Mouse (Mus musculus) ES-Bruce4 (cell line): ENCODE results near the gene Slit2. TPM values are rescaled to one million over a fixed set of nuclear protein-coding genes. Genes with fewer than 3 reads are reported as not detected.

ENCODE experiments used
- H3K27ac ChIP-seq: 2 replicates; pipeline ENCODE4 v1.5.1; 2012; ENCODE audit warnings: low read length, inconsistent platforms; ENCODE audit not compliant: insufficient read depth
- H3K27me3 ChIP-seq: 2 replicates; pipeline ENCODE4 v1.6.1; 2012; ENCODE audit warnings: mild to moderate bottlenecking, low read length, inconsistent platforms; ENCODE audit not compliant: control insufficient read depth, poor library complexity, insufficient read depth, severe bottlenecking
- H3K36me3 ChIP-seq: 2 replicates; pipeline ENCODE4 v1.6.1; 2012; ENCODE audit warnings: inconsistent platforms, mild to moderate bottlenecking, low read length, moderate library complexity; ENCODE audit not compliant: control insufficient read depth, poor library complexity, insufficient read depth, severe bottlenecking
- H3K4me1 ChIP-seq: one replicate; pipeline ENCODE4 v1.8.1; 2011; ENCODE audit warnings: low read length; ENCODE audit not compliant: control insufficient read depth, insufficient read depth
- H3K4me3 ChIP-seq: 2 replicates; pipeline ENCODE4 v1.5.1; 2011; ENCODE audit warnings: low read depth, mild to moderate bottlenecking, low read length
- H3K9ac ChIP-seq: 2 replicates; pipeline ENCODE4 v1.6.1; 2012; ENCODE audit warnings: low read depth, mild to moderate bottlenecking, inconsistent platforms; ENCODE audit not compliant: poor library complexity, severe bottlenecking
- H3K9me3 ChIP-seq: replicated peaks from 2 replicates; pipeline ENCODE4 v1.6.1; 2012; ENCODE audit warnings: mild to moderate bottlenecking, low read length, inconsistent platforms; ENCODE audit not compliant: control insufficient read depth, poor library complexity, insufficient read depth, severe bottlenecking
- CTCF ChIP-seq: IDR thresholded peaks from one replicate; pipeline ENCODE4 v1.8.1; 2011; ENCODE audit warnings: low read depth, low read length
- EP300 ChIP-seq: IDR thresholded peaks from 2 replicates; pipeline ENCODE4 v1.6.1; 2011; ENCODE audit warnings: low read depth, low read length; ENCODE audit not compliant: insufficient read depth
- POLR2A ChIP-seq: IDR thresholded peaks from one replicate; pipeline ENCODE4 v1.8.1; 2011; ENCODE audit warnings: low read length; ENCODE audit not compliant: insufficient read depth
- polyA plus RNA-seq: library from polyadenylated mRNA; stranded (reverse); fragments of >200 nt; gene quantifications from 2 replicates; pipeline ENCODE4 v1.2.4, GENCODE M21; 2011; ENCODE audit warnings: low read depth; ENCODE audit not compliant: missing spikeins, insufficient read depth, insufficient read length

Gene Slit2
- polyA plus RNA-seq, 1 experiment = 17.4 TPM

GRCm38 (mm10) chr5:48329751-48330150 is 346.8 kb downstream of the Slit2 start:
- Histone ChIP-seq H3K36me3 (no peaks in the 10 kb centered on the region), H3K9me3 (no peaks in the 10 kb centered on the region), H3K27ac (no peak overlapping the region), H3K27me3 (no peaks in the 10 kb centered on the region), H3K9ac (no peak overlapping the region), H3K4me3 (no peak overlapping the region), H3K4me1 (peaks cover 2% of the 10 kb centered on the region)
- TF ChIP-seq CTCF = no peak

GRCm38 (mm10) chr5:48330817-48331216 is 347.9 kb downstream of the Slit2 start:
- H3K4me3 ChIP-seq = no peak overlapping the region
- TF ChIP-seq CTCF (no peak), POLR2A (no peak), EP300 (no peak)
- H3K9me3 ChIP-seq = no peaks in the 10 kb centered on the region
- peaks cover 2% of the 10 kb centered on the region for H3K4me1 ChIP-seq
- H3K36me3 ChIP-seq = no peaks in the 10 kb centered on the region
- no peak overlapping the region for H3K27ac ChIP-seq
- H3K27me3 ChIP-seq = no peaks in the 10 kb centered on the region
- no peak overlapping the region for H3K9ac ChIP-seq

- no peak overlapping the region for H3K4me3 ChIP-seq
- H3K27ac ChIP-seq = no peak overlapping the region
- no peaks in the 10 kb centered on the region for H3K27me3 ChIP-seq
- no peak overlapping the region for H3K9ac ChIP-seq
- no peaks in the 10 kb centered on the region for H3K9me3 ChIP-seq
- peaks cover 2% of the 10 kb centered on the region for H3K4me1 ChIP-seq
- TF ChIP-seq EP300 = no peak
- no peak for TF ChIP-seq POLR2A
- TF ChIP-seq CTCF = no peak
- no peaks in the 10 kb centered on the region for H3K36me3 ChIP-seq
Observed at GRCm38 (mm10) chr5:48331441-48331840, 348.5 kb downstream of the Slit2 start.

- no peak overlapping the region for H3K4me3 ChIP-seq
- no peaks in the 10 kb centered on the region for H3K36me3 ChIP-seq
- TF ChIP-seq CTCF (no peak), EP300 (no peak), POLR2A (no peak)
- no peak overlapping the region for H3K9ac ChIP-seq
- H3K27me3 ChIP-seq = no peaks in the 10 kb centered on the region
- H3K9me3 ChIP-seq = no peaks in the 10 kb centered on the region
- H3K27ac ChIP-seq = no peak overlapping the region
- peaks cover 2% of the 10 kb centered on the region for H3K4me1 ChIP-seq
Observed at GRCm38 (mm10) chr5:48333407-48333806, 350.5 kb downstream of the Slit2 start.

GRCm38 (mm10) chr5:48333884-48334513 is 351.1 kb downstream of the Slit2 start:
- no peaks in the 10 kb centered on the region for H3K27me3 ChIP-seq
- TF ChIP-seq CTCF (no peak), EP300 (no peak), POLR2A (no peak)
- H3K4me1 ChIP-seq = peaks cover 2% of the 10 kb centered on the region
- H3K9ac ChIP-seq = no peak overlapping the region
- no peak overlapping the region for H3K27ac ChIP-seq
- H3K4me3 ChIP-seq = no peak overlapping the region
- H3K9me3 ChIP-seq = no peaks in the 10 kb centered on the region
- no peaks in the 10 kb centered on the region for H3K36me3 ChIP-seq

GRCm38 (mm10) chr5:48340808-48341433 is 358.0 kb downstream of the Slit2 start:
- Histone ChIP-seq H3K9ac (no peak overlapping the region), H3K9me3 (no peaks in the 10 kb centered on the region), H3K36me3 (no peaks in the 10 kb centered on the region), H3K27ac (no peak overlapping the region), H3K4me3 (no peak overlapping the region), H3K4me1 (no peaks in the 10 kb centered on the region), H3K27me3 (no peaks in the 10 kb centered on the region)
- TF ChIP-seq EP300 (no peak), CTCF (no peak), POLR2A (no peak)
